Mouse (Mus musculus) heart, postnatal 10 days (tissue): ENCODE data around the gene Pax4. TPM values are rescaled to one million over a fixed set of nuclear protein-coding genes. Genes with fewer than 3 reads are reported as not detected.

Experiments
- DNase-seq, 2 experiments: peaks; one replicate each; pipeline ENCODE4 v3.0.0; 2021
- intact Hi-C: fragments of 180-260 bp; cut with DNase I; formaldehyde crosslinking; loops from one replicate; pipeline ENCODE4 v1.15.1; 2025
- total RNA-seq, 2 experiments: library from RNA; stranded (reverse); gene quantifications; 2 replicates each; pipeline ENCODE4 v1.2.3; 2021

Pax4 gene
- total RNA-seq, 2 experiments from 2014 or later, result not detected

DNA sequence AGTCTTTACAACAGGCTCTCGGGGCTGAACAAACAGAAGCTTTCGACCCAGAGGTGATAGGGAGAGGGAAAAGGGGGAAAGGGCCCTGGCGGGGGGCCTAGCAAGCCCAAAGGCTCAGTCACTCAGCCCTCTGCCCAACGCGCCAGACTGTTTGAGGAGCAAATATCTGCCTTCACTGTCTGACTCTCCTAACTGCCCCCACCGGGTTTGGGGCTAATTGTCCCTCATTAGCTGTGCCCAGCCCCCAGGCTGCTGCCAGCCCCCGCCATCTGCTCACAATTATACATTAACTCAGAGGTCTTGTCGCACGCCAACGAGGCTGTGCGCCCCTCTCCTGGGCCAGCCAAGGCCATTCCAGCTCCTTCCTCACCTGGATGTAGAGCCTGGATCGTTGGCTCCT is 1.8 kb upstream of the Pax4 start:
- no peak for DNase-seq
- intact Hi-C loops, result no loop called here

DNA sequence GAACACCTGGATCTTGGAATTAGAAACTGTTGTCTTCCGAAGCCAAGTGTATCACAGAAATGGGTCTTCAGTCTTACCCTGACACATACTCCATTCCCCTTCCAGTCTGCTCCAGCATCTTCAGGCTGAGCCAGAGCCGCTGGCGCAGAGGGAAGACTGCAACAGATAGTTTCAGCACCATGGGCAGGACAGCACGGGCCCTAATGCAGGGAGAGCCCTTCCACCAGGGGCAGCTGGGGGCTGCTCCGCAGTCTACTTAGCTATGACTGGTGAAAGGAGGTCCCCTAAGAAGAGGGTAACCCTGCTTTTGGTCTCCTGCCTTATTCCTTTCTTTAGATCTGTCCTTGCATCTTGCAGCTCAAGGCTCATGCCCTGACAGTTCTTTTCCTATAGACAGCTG is 1.3 kb upstream of the Pax4 start:
- no peak for DNase-seq
- intact Hi-C loops, result no loop called here

DNA sequence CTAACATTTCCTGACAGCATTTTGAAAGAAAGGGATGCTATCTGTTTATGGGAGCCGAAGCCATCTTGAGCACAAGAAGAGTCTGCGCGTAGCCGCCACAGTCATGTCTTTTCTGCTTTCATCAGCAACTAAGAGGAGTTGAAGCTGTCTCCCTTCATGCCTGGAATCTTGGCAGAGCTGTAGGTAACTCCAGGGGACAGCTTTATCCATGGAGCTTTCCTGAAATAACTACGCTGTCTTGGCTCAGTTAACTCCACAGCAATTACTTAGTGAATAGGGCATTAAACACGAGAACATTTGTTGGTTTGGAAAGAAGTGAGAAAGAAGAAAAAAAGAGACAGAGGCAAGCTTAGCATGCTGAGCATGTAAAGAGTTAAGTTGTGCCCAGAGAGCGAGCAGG is 1.2 kb downstream of the Pax4 start:
- DNase-seq, result no peak
- intact Hi-C loops, result no loop called here

DNA sequence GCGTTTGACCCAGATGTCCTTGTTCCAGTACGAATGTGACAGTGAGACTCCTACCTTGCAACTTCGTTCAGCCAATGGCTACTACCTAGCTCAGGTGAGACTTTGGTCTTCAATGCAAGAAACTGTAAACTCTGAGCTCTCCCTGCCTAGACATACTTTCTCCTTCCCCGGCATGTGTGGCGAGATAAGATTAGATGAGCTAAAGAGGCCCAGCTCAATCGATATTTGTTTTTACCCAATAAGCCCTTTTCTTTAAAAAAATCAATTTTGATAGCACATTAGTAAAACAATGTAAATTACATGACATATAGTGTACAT is 17.7 kb downstream of the Pax4 start:
- no peak for DNase-seq
- intact Hi-C loops, result no loop called here

DNA sequence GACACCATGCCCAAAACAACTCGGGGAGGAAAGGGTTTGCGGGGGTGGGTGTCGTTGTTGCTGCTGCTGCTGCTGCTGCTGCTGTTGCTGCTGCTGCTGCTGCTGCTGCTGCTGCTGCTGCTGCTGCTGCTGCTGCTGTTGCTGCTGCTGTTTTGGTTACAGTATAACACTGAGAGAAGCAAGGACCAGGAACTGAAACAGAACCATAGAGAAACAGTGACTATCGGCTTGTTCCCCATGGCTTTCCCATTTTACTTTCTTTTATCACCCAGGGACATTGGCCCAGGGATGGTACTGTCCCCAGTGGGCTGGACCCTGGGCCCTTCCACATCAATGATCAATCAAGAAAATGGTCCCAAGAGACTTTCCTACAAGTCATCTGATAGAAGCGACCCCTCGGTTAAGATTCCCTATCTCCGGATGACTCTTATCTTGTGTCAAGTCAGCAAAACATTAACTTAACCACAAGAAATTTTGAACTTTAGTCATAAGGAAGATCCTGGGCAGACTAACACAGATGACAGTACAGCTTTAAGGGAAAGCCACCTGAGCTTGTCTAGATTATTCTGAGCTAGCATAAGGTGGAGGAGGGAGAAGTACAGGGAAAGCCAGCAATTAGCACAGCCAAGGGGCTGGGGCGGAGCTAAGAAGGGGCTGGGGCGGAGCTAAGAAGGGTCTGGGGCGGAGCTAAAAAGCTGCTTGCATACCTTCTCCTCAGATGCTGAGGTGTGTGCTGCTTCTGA is 18.2 kb downstream of the Pax4 start:
- DNase-seq, result no peak
- intact Hi-C loops, result no loop called here

DNA sequence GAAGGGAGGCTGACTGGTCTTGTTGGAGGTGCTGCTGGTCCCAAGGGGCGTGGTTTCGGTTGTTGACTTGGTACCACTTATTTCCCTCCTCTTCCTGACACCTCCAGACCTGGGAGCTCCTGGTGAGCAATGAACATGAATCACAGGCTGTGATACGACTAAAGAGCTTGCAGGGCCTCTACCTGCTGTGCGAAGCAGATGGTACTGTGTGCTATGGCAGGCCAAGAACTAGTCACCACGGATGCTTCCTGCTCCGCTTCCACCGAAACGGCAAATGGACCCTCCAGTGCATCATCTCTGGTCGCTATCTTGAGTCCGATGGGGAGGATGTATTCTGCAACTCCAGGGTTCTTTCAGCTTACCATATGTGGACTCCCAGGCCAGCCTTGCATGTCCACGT is 19.3 kb downstream of the Pax4 start:
- intact Hi-C loops, result loop anchor here (10.0 kb wide), 1 partner anchor 595 kb away; no protein-coding TSS in a partner anchor
- DNase-seq, result no peak

DNA sequence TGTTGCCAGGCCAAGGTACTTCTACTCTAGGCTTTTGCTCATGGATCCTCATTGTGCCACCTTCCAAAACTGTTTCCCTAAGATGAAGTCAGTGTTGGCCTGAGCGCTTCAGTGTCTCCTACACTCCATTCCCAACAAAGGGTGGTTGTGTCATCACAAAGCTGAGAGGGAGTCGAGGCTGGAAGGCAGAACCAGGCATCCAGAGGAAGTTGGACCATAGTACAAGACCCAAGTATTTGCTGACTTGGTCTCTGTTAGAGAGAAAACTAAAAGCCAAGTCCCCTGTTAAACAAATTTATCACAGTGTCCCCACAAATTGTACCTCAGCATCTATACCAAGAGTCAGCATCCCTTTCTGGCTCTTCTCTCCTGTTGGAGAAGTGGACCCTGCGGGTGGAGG is 20.9 kb downstream of the Pax4 start, which contains the start of gene Gcc1:
TSS of gene Gcc1 (minus strand) at position 101 of the 400 bp plus-strand sequence.
- intact Hi-C loops, result loop anchor here (10.0 kb wide), 1 partner anchor 597 kb away; no protein-coding TSS in a partner anchor
- no peak for DNase-seq

DNA sequence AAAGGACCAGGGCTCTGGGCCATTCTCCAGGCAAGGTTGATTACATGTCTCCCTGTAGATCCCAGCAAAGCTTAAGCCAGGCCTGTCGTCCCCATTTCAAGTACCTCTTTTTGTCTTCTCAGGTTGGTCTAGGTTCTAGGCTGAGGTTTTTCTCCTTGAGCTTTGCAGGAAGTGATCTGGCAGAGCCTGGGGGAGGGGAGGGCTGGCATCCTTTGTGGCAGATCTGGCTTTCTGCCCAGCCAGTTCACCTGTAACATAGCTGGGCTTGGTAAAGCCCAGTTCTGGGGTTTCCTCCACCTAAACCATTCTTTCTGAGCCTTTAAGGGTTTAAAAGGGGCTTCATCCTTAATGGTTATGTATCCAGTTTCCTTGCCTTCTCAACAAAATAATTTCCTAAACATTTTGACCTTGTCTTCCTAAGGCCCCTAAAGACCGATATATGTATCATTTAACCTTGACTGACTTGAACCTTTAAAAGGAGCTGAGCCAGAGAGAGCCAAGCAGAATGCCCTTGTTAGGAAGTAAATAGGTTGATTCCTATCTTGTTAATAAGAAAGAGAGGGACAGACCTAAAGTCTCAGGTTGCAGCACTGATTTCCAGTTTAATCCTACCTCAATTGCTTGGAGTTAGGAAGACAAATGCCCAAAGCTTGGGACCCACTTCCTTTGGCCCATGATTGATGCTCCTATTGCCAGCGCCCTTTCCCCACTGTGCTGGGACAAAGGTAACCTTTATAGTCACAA is 21.9 kb downstream of the Pax4 start, which contains the start of gene Fscn3:
TSS of gene Fscn3 (plus strand) at position 694 of the 744 bp plus-strand sequence.
- no peak for DNase-seq
- intact Hi-C loops, result loop anchor here (10.0 kb wide), 1 partner anchor 598 kb away; no protein-coding TSS in a partner anchor

DNA sequence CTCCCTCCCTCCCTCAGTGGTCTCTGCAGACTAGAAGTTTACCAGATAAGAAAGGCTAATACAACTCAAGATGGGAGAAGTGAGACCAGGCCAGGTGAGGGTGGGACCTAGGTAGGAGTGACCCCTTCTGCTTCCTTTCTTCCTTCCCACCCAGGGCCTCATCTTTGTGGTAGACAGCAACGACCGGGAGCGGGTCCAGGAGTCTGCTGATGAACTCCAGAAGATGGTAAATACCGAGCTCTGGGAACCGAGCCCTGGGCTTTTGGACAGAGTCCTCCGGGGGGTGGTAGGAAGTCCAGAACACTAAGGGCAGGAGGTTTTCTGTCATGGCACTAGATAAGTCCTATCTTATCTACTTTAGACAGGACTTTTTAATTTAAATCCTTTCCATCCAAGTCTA is 24.1 kb downstream of the Pax4 start:
- DNase-seq, result no peak
- intact Hi-C loops, result loop anchor here (2.0 to 10.0 kb wide), 2 partner anchors 26 to 600 kb away; partner anchors contain the start of gene Zfp800

DNA sequence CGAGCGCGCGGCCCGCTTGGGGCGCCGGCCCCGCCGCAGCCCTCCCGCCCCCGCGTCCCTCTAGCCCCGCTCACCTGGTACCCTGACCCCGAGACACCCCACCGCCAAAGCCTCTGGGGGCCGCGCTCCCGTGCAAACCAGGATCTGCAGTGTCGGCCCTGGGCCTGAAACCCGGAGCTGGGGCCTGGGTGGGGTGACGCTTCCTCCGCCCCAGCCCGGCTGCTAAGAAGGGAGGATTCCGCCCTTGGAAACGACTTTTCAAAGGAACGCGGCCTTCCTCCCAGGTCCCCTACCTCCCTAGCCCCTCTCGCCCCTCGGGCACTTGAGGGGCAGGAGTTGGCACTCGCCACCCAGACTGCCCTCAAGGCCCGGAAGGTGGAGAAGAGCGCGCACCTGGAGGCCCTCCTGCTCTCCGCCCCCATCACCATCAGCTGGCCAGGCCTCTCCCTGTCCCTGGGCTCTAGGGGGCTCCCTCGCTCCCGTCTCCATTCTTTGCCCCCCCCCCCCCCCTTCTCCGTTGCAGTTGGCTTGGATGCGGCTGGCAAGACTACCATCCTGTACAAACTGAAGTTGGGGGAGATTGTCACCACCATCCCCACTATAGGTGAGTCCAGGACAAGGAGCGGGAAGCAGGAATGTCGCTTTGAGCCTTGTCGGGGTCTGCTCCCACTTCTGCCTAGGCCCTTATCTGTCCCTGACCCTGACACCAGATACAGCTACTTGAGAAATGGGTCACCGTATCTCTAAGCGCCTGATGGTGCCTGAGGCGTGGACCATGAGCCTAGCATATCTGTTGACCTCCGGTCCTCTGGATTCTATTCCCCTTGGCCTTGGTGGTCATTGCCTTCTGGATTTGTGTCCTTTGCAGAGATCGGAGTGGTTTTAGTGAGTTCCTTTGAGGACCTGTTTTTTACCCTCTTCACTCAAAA is 25.1 kb downstream of the Pax4 start:
- intact Hi-C loops, result loop anchor here (2.0 to 10.0 kb wide), 4 partner anchors 25 to 601 kb away; partner anchors contain the start of genes Snd1 and Zfp800
- DNase-seq, result peak; percentile 66 to 68

DNA sequence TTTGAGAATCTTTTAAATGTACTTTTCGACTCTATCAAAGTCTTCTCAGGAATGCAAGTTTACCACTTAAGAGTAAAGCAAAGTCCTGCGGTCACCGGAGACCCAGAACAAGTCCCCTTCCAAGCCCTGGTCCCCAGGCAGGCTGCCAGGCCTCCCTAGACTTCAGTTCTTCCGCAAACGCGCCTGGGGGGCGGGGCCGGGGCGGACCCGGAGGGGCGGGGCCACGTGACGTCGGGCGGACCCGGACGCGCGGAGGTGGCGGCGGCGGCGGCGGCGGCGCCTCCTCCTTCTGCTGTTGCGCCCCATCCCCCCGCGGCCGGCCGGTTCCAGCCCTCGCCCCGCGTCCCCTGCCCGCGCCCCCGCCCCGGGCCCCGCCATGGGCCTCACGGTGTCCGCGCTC is 25.8 kb downstream of the Pax4 start, which contains the start of gene Arf5:
TSS of gene Arf5 (plus strand) at position 248 of the 400 bp plus-strand sequence.
- DNase-seq, result peak; percentile 96 to 98
- intact Hi-C loops, result loop anchor here (5.0 to 10.0 kb wide), 3 partner anchors 54 to 601 kb away; partner anchors contain the start of gene Snd1

DNA sequence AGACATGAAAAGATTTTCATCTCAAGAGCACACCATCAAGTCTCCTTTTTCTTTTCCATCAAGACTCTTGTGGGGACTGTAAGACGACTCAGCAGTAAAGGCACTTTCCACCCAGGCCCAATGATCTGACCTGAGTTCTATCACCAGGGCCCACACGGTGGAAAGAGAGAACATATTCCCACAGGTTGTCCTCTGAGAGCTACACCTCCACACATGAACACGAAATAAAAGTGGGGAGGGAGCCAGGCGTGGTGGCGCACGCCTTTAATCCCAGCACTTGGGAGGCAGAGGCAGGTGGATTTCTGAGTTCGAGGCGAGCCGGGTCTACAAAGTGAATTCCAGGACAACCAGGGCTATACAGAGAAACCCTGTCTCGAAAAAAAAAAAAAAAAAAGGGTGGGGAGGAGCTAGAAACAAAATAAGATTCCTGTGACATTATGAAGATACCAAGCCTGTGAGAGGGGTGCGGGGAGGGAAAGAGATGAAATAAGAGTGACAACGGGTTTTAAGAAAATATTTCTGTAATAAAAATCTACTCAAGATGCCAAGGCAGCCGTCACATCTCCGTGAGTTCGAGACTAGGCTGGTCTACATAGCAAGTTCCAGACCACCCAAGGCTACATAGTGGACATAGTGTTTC is 26.4 kb downstream of the Pax4 start:
- DNase-seq, result no peak
- intact Hi-C loops, result loop anchor here (5.0 to 10.0 kb wide), 3 partner anchors 55 to 602 kb away; partner anchors contain the start of gene Snd1

DNA sequence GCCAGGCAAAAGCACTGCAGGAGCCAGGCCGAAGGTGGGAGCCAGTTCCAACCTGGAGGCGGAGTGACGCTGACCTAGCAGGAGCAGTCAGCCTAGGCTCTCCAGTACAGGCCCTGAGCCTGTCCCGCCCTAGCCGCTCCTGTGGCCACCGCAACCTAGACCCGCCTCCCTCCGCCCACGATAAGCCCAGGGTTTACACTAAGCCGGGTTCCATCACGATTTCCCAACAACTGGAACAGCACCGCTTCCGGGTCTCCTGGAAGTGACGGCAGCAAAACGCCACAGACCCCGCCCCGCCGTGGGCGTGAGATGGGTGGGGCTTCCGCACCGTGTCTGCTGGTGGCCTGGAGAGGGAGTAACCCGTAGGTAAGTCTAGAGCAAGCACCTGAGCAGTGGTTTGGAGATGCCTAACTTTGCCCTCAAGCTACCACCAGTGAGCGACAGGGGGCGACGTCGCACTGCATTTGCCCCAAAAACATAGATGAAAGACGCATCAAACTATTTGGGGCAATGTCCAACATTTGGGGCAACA is 27.6 kb downstream of the Pax4 start:
- intact Hi-C loops, result loop anchor here (5.0 to 10.0 kb wide), 3 partner anchors 56 to 603 kb away; partner anchors contain the start of gene Snd1
- DNase-seq, result peak; percentile 96 to 97

DNA sequence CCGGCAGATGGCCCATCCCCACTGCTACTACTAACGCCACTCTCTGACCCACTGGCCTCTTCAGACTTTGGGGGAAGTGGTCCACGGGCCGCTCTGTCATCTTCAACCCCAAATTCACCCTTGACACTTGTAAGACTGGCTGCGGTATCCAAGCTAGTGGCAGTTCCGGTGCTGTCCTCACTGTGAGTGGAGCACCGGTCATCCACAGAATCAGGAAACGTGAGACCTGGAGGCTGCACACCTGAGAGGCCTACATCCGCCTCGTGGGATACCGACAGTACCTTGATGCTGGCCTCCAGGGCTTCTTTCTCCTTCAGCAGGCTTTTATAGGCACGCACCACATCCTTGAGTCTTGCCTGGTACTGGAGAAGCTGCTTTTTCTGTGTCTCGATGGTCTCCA is 28.3 kb downstream of the Pax4 start:
- DNase-seq, result no peak
- intact Hi-C loops, result loop anchor here (5.0 to 10.0 kb wide), 3 partner anchors 56 to 604 kb away; partner anchors contain the start of gene Snd1

DNA sequence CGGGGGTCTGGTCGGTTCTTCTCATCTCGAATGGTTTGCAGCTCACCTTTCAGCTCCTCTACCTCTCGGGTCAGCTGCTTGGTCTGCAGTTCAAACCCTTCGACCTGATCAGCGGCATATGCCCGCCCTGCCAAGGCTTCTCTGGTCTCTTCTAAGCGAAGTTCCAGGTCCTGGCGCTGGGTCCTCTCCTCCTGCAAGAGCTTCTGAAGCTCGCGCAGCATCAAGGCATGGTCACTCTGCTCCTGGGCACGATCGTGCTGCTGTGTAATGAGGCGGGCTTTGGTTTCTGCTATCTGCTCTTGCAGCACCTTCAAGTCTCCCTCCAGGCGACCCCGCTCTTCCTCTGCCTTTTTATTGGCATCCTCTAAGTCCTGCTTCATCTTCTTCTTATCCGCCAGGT is 28.8 kb downstream of the Pax4 start:
- intact Hi-C loops, result loop anchor here (5.0 to 10.0 kb wide), 3 partner anchors 57 to 604 kb away; partner anchors contain the start of gene Snd1

DNA sequence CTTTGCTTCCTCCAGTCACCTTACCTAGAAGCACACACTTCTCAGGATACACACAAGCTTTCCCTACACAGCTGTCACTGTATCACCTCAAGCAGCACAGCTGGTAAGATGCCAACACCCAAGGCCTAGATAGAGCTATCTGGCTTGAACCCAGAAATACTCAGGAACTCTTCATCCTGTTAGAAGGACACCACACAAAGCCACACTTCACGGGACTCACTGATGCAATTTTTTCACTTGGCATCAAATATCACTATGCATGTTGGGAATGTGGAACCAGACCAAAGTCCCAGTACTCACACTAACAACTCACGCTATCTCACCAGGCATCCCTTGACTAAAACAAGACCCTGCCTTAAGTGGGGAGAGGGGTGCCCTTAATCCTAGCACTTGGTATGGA is 29.5 kb downstream of the Pax4 start:
- intact Hi-C loops, result loop anchor here (5.0 to 10.0 kb wide), 3 partner anchors 58 to 605 kb away; partner anchors contain the start of gene Snd1
- DNase-seq, result no peak

More for the DNA sequence above, 28.8 kb downstream of the Pax4 start:
- DNase-seq, result no peak

DNA sequence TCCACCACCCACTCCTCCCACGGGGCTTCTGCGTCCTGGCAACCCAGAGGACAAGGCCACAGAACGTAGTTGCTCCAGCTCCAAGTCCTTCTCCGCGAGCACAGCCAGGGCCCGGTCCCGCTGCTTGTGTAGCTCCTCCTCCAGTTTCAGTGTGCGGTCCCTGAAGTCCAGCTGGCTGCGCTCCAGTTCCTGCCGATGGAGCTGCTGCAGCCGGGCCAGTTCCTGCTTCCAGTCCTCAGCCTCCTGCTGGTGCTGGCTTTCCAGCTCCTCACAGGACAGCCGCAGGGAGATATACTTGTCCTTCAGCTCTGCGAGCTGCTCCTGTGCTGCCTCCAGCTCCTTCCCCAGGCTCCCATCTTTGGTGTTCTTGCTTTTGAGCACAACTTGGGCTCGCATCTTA is 30.7 kb downstream of the Pax4 start:
- peak; percentile 93 to 95 for DNase-seq
- intact Hi-C loops, result no loop called here

DNA sequence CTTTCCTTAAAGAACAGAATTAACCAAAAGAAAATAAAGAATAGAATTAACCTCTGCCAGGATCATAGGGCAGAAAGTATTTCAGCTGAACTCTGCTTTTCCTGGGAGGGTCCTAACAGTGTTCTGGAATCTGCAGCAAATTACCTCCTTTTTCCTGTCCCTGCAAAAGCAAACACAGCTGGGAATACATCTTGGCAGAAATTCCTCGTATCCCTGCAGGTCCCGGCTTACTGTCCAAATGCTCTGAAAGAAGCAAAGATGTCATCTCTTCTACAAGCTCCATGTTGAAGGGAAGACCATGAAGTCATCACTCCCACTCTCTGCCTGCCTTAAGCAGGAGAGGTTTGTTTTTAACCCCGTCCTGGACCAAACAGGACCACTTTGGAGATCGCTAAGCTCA is 32.2 kb downstream of the Pax4 start:
- peak; percentile 44 to 53 for DNase-seq
- intact Hi-C loops, result no loop called here

DNA sequence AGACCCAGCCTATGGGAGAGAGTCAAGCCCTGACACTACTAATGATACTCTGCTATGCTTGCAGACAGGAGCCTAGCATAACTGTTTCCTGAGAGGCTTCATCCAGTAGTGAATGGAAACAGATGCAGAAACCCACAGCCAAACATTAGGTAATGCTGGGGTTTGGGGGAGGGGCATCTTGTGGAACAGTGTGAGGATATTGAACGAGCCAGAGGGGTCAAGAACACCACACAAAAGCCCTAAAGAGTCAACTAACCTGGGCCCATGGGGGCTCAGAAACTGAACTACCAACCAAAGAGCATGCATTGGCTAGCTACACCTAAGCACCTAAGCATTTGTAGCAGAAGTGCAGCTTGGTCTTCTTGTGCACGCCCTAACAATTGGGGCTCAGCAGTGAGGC is 37.9 kb downstream of the Pax4 start:
- intact Hi-C loops, result no loop called here
- DNase-seq, result no peak
